Mouse (Mus musculus): Measurements from ENCODE around the gene Ktn1.

Gene Ktn1

GRCm38 (mm10) chr14:47664470-47664864 lies 16.2 kb downstream of the Ktn1 start:
- in situ Hi-C loops (cut with MboI; ENCODE audit: low sequenced_read_pairs): no loop called here

DNA sequence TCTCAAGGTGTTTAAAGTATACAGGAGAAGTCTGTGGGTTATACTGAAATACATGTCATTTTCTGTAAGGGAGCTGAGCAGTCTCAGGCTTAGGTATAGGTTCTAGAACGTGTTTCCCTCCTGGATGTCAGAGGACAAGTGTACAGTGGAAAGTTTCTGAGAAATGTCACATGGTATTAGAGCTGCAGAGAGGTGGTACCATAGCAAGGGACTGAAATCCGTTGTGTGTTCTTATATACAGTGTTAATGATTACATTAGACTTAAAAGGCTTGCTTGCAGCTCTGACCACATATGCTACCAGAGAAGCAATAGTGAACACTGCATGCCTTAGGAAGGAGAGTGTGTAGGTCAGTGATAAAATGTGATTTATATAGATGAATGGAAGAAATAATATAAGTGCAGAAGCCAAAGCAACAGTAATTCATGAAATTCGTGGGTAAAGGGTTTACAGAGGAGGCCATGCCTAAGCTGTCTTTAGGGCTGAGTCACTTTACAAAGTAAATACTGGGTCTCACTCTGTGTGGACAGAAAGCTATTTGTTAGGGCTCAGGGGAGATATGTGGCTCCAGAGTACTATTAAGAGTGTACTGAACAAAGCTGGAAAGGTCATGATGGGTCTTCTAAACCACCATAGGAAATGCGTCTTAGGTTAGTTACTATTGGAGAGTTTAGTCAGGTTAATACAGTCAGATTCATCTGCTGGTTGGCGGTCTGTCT lies 17.0 kb downstream of the Ktn1 start:
- in situ Hi-C loops (cut with MboI; ENCODE audit: low sequenced_read_pairs): no loop called here

- in situ Hi-C loops (cut with MboI; ENCODE audit: low sequenced_read_pairs): no loop called here
These were observed 19.8 kb downstream of the Ktn1 start for GRCm38 (mm10) chr14:47668096-47668495.

DNA sequence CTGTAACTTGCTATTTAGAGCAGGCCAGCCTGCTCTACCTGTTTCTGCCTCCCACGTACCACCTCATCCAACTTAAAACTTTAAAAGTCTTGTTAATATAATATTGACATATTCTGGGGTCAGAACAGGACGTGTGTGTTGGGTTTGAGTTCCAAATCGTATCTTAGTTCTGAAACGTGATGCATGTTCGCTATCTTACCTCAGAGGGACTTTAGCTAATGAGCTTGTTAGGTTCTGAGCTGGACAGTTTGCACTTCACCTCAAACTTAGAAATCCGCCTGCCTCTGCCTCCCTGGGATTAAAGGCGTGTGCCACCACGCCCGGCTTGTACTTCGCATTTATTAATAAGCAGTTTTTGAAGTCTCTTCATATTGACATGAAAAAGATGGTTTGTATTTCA lies 34.6 kb downstream of the Ktn1 start:
- in situ Hi-C loops (cut with MboI; ENCODE audit: low sequenced_read_pairs): no loop called here

GRCm38 (mm10) chr14:47684579-47684978 lies 36.3 kb downstream of the Ktn1 start:
- in situ Hi-C loops (cut with MboI; ENCODE audit: low sequenced_read_pairs): no loop called here

DNA sequence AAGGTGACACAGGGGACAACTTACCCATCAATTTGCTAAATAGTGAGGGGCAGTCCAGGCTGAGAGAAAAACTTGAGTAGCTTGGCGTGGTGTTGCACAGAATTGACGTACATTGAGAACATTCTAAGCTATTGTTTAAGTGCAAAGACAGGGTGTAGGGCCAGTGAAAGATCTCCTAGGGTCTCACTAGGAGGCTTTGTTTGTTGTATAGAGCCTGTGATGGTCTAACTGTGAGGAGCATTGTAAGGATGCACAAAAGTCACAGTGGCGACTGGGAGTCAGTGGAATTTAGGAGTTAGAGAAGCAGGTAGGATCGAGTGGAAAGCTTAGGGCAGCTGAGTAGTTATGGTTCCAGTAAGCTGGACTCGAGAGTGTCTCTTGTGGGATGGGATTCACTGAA lies 50.9 kb downstream of the Ktn1 start:
- in situ Hi-C loops (cut with MboI; ENCODE audit: low sequenced_read_pairs): no loop called here

- in situ Hi-C loops (cut with MboI; ENCODE audit: low sequenced_read_pairs): no loop called here
These were observed 61.3 kb downstream of the Ktn1 start for GRCm38 (mm10) chr14:47709546-47709945.

DNA sequence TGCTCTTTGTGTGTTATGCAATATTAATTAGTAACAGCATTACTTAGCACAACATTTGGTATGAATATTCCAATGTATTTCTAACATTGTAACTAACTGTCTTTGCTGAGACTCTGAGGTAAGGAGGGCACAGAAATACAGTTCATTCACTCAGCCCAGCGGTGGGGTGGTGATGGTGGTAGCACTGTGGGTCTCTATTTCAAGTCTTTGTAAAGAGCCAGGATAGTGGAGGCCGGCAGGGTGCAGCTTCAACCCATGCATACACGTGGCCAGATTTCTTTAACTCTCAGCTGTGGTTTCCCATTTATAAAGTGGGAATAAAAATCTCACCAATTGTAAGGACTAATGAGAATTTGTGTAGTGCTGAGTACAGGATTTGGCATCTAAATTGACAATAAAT lies 67.5 kb downstream of the Ktn1 start:
- in situ Hi-C loops (cut with MboI; ENCODE audit: low sequenced_read_pairs): no loop called here

DNA sequence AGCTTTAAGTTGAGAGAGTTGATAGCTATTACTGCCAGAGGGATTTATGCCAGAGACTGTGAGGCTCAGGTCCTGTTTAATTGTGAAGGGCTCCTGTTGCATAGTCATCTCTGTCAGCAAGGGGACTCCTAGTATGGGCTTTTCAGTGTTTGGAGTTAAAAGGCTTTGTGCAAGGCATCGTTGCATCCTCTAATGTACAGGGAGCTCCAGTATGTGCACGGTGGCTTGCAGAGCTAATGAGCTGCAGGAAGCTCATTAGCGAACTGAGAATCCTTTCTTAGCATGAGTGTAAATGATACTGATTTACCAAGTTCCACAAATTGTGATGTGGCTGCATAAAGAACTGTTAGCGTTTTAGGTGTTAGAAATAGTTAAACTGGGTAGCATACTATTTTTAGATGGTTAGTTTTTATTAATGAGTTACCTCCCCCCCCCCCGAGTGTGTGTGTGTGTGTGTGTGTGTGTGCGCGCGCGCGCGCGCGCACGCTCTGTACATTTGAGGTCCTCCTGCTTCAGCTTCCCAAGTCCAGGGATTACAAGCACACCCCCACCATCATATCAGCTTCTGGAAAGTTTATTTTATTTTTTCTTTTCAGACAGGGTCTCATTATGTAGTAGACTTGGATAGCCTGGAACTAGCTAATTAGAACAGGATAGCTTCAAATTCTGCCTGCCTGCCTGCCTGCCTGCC lies 69.8 kb downstream of the Ktn1 start:
- in situ Hi-C loops (cut with MboI; ENCODE audit: low sequenced_read_pairs): no loop called here

DNA sequence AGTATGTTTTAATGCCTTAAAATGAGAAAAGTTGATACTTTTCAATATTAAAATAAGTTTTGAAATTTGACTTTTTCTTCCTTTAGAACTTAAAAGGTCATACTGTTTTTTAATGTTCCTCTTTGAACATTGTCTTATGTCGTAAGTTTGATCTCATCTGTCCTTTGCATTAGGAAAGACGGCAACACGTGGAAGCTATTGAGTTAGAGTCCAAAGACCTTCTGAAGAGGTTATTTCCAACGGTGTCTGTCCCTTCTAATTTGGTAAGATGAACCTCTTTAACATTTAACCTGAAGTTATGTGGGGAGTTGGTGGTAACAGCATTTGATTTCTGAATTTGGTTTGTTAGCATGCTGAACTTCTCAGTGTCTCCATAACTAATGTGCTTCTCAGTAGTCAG lies 71.8 kb downstream of the Ktn1 start:
- in situ Hi-C loops (cut with MboI; ENCODE audit: low sequenced_read_pairs): no loop called here

- in situ Hi-C loops (cut with MboI; ENCODE audit: low sequenced_read_pairs): no loop called here
These were observed 74.8 kb downstream of the Ktn1 start for GRCm38 (mm10) chr14:47723035-47723434.

GRCm38 (mm10) chr14:47728594-47728993 lies 80.3 kb downstream of the Ktn1 start:
- in situ Hi-C loops (cut with MboI; ENCODE audit: low sequenced_read_pairs): no loop called here

DNA sequence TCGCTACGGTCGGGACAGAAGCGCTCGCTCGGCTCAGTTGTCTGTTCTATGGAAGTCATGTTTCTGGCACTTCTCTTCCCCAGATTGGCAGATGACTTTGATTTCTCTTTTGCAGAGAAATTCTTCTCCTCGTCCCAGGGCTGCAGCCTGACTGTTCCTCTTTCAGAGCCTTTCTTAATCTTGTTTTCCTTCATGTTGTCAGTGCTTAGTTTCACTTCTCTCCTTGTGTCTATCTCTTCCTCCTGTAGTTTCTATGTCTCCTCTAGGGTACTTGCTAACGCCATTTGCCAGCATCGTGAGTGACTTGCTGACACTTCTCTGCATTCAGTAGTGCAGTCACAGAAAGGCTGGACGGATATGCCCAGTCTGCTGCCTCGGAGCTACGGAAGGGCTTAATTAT lies 87.1 kb downstream of the Ktn1 start:
- in situ Hi-C loops (cut with MboI; ENCODE audit: low sequenced_read_pairs): no loop called here

- in situ Hi-C loops (cut with MboI; ENCODE audit: low sequenced_read_pairs): no loop called here
These were observed 88.2 kb downstream of the Ktn1 start for GRCm38 (mm10) chr14:47736471-47736870.

DNA sequence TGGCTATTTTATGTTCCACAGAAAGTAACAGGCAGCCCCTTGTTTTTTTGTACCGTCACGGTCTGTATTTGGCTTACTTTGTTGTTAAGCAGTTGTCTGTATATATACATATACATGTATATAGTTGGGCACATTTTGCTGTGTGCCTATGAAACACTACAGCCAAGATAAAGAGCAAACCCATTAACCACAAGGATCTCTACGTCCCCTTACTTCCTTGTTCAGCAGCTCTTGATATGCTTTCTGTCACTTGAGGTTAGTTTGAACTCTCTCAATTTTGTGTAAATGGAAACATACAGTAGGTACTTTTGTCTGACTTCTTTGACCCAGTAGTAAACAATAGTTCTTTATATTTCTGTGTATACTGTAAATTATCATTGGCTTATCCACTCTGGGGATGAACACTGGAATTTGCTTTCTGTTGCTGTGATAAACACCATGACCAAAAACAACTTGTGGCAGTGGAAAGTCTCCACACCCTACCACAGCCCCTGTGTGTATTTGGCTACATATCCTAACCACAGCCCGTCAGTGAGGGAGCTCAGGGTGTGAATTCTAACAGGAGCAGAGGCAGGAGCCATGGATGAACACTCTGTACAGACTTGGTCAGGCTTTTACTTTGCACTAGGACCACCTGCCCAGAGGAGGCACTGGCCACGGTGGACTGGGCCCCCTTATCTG lies 92.2 kb downstream of the Ktn1 start:
- in situ Hi-C loops (cut with MboI; ENCODE audit: low sequenced_read_pairs): no loop called here

GRCm38 (mm10) chr14:47741046-47741445 lies 92.8 kb downstream of the Ktn1 start:
- in situ Hi-C loops (cut with MboI; ENCODE audit: low sequenced_read_pairs): no loop called here

GRCm38 (mm10) chr14:47742674-47743073 lies 94.4 kb downstream of the Ktn1 start:
- in situ Hi-C loops (cut with MboI; ENCODE audit: low sequenced_read_pairs): no loop called here

DNA sequence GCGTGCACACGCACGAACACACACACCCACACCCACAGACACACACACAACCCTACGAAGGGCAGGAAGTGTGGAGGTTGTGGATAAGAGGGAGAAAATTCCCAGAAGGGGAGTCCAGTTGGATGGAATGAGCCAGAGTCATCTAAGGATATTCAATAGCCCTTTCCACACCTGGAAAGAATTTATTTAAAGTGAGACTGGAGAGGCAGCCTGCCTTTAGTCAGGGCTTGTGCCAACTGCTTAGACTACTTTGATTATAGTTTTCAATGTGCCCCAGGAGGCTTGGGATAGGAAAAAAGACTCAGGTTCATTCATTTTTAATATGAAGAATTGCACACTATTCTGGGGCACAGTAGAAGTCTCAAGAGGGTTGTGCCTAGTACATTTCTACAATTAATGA lies 96.8 kb downstream of the Ktn1 start:
- in situ Hi-C loops (cut with MboI; ENCODE audit: low sequenced_read_pairs): no loop called here

DNA sequence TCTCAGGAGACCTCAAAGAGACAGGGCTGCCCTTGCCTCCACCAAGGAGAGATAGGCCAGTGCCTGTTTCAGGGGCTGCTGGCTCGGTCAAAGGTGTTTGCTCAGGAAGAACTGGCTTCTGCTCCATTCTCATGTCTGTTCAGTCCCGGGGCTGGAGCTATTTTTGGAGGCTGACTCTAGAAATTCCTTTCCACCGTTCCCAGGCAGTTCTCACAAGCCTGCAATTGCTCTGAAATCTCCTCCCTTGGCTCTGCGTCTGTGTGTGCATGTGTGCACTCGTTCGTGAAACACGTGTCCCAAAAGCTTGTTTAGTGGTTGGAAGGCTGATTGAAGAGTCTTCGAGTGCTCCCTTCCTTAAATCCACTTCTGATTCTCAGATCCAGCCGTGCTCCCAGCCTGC lies 99.3 kb downstream of the Ktn1 start:
- in situ Hi-C loops (cut with MboI; ENCODE audit: low sequenced_read_pairs): no loop called here

GRCm38 (mm10) chr14:47748714-47749113 lies 100.5 kb downstream of the Ktn1 start:
- in situ Hi-C loops (cut with MboI; ENCODE audit: low sequenced_read_pairs): no loop called here

- in situ Hi-C loops (cut with MboI; ENCODE audit: low sequenced_read_pairs): loop anchor here (10.0 kb wide), 1 partner anchor 613 kb away; no protein-coding TSS in a partner anchor
These were observed 103.4 kb downstream of the Ktn1 start for GRCm38 (mm10) chr14:47751422-47752205.

Measured in CH12F3 (cell line).